Mouse (Mus musculus) myocyte (in vitro differentiated cells): Measurements from ENCODE around the gene Hoxb9. TPM values are rescaled to one million over a fixed set of nuclear protein-coding genes. Genes with fewer than 3 reads are reported as not detected.

Experiments
- H3K27me3 ChIP-seq: one replicate; pipeline ENCODE4 v1.6.1; 2011; ENCODE audit not compliant: control insufficient read depth, insufficient read depth, insufficient read length
- H3K36me3 ChIP-seq: one replicate; pipeline ENCODE4 v1.6.1; 2011; ENCODE audit not compliant: control insufficient read depth, insufficient read depth
- H3K4me2 ChIP-seq: one replicate; pipeline ENCODE4 v1.6.1; 2011; ENCODE audit warnings: low read depth, control low read depth
- H3K4me3 ChIP-seq: one replicate; pipeline ENCODE4 v1.5.1; 2011; ENCODE audit warnings: mild to moderate bottlenecking, control low read depth, moderate library complexity
- H3K79me2 ChIP-seq: one replicate; pipeline ENCODE4 v1.6.1; 2011; ENCODE audit not compliant: control insufficient read depth, insufficient read depth
- H3ac ChIP-seq: one replicate; pipeline ENCODE4 v1.6.1; 2011; ENCODE audit not compliant: control insufficient read depth, insufficient read length
- CEBPB ChIP-seq: IDR thresholded peaks from 2 replicates; pipeline ENCODE4 v1.6.1; 2011; ENCODE audit warnings: mild to moderate bottlenecking, moderate library complexity; ENCODE audit not compliant: poor library complexity, insufficient read depth, severe bottlenecking
- E2F4 ChIP-seq: IDR thresholded peaks from one replicate; pipeline ENCODE4 v1.6.1; 2011; ENCODE audit warnings: mild to moderate bottlenecking, control low read depth, moderate library complexity; ENCODE audit not compliant: insufficient read depth
- MAX ChIP-seq: IDR thresholded peaks from one replicate; pipeline ENCODE4 v1.6.1; 2011; ENCODE audit warnings: low read depth, mild to moderate bottlenecking, control low read depth
- MYOD1 ChIP-seq, 3 experiments: IDR thresholded peaks; one replicate each; pipeline ENCODE4 v1.6.1; 2011; ENCODE audit warnings: control low read depth in 2 of 3, low read depth in 2 of 3, mild to moderate bottlenecking in 2 of 3, moderate library complexity in 1 of 3; ENCODE audit not compliant: insufficient read length in 2 of 3, control insufficient read depth in 1 of 3
- MYOG ChIP-seq, 3 experiments: IDR thresholded peaks; one replicate each; pipeline ENCODE4 v1.6.1; 2011; ENCODE audit warnings: control low read depth in 2 of 3, low read depth in 2 of 3, mild to moderate bottlenecking in 2 of 3; ENCODE audit not compliant: insufficient read length in 2 of 3, control insufficient read depth in 1 of 3, insufficient read depth in 1 of 3
- POLR2A ChIP-seq: IDR thresholded peaks from one replicate; pipeline ENCODE4 v1.6.1; 2011; ENCODE audit warnings: low read depth, mild to moderate bottlenecking, control low read depth, moderate library complexity; ENCODE audit not compliant: insufficient read length
- POLR2AphosphoS2 ChIP-seq: IDR thresholded peaks from one replicate; pipeline ENCODE4 v1.6.1; 2011; ENCODE audit warnings: low read depth, control low read depth; ENCODE audit not compliant: insufficient read length
- REST ChIP-seq: IDR thresholded peaks from one replicate; pipeline ENCODE4 v1.6.1; 2011; ENCODE audit warnings: mild to moderate bottlenecking, control low read depth, moderate library complexity; ENCODE audit not compliant: insufficient read depth, insufficient read length
- SRF ChIP-seq: IDR thresholded peaks from one replicate; pipeline ENCODE4 v1.6.1; 2011; ENCODE audit warnings: low read depth; ENCODE audit not compliant: control insufficient read depth, insufficient read length
- TCF12 ChIP-seq: IDR thresholded peaks from one replicate; pipeline ENCODE4 v1.6.1; 2011; ENCODE audit warnings: mild to moderate bottlenecking, control low read depth; ENCODE audit not compliant: poor library complexity, insufficient read depth, severe bottlenecking
- TCF3 ChIP-seq: IDR thresholded peaks from one replicate; pipeline ENCODE4 v1.6.1; 2011; ENCODE audit warnings: low read depth, control low read depth; ENCODE audit not compliant: insufficient read length
- USF1 ChIP-seq: IDR thresholded peaks from one replicate; pipeline ENCODE4 v1.6.1; 2011; ENCODE audit warnings: low read depth, mild to moderate bottlenecking, control low read depth, moderate library complexity
- polyA plus RNA-seq: library from polyadenylated mRNA; unstranded; fragments of >200 nt; fragmentation: generic; extraction: Trizol; gene quantifications from one replicate; pipeline ENCODE4 v1.2.1, GENCODE M21; 2012; ENCODE audit warnings: missing spikeins

Hoxb9 gene
- polyA plus RNA-seq, 1 experiment = 0.24 TPM

- no peaks in the 10 kb centered on the region for H3K79me2 ChIP-seq
- H3K36me3 ChIP-seq = no peaks in the 10 kb centered on the region
- no peak overlapping the region for H3K4me3 ChIP-seq
- no peak overlapping the region for H3K4me2 ChIP-seq
- H3ac ChIP-seq = no peak overlapping the region
- no peak for TF ChIP-seq USF1
- no peak for TF ChIP-seq REST
- no peak for TF ChIP-seq TCF3
- no peak for TF ChIP-seq POLR2AphosphoS2
- TF ChIP-seq MYOD1 (IDR thresholded peaks at IDR 0.05; ENCODE audit: control insufficient read depth in 1 of 3, insufficient read length in 2 of 3, low read depth in 2 of 3) = no peak
- TF ChIP-seq CEBPB = no peak
- no peak for TF ChIP-seq E2F4
- no peak for TF ChIP-seq TCF12
- no peak for TF ChIP-seq POLR2A
- no peak for TF ChIP-seq SRF
- TF ChIP-seq MYOG (IDR thresholded peaks at IDR 0.05; ENCODE audit: control insufficient read depth in 1 of 3, insufficient read depth in 1 of 3, insufficient read length in 2 of 3, low read depth in 2 of 3) = no peak
- no peak for TF ChIP-seq MAX
- peaks cover 72% of the 10 kb centered on the region for H3K27me3 ChIP-seq
Observed at GRCm38 (mm10) chr11:96315344-96315681, 44.1 kb downstream of the Hoxb9 start.

GRCm38 (mm10) chr11:96316696-96317607 lies 45.7 kb downstream of the Hoxb9 start:
- Histone ChIP-seq H3K36me3 (no peaks in the 10 kb centered on the region), H3K4me3 (no peak overlapping the region), H3ac (no peak overlapping the region), H3K4me2 (no peak overlapping the region), H3K27me3 (peaks cover 74% of the 10 kb centered on the region), H3K79me2 (no peaks in the 10 kb centered on the region)
- TF ChIP-seq MYOG (IDR thresholded peaks at IDR 0.05; ENCODE audit: control insufficient read depth in 1 of 3, insufficient read depth in 1 of 3, insufficient read length in 2 of 3, low read depth in 2 of 3) = no peak
- TF ChIP-seq SRF = no peak
- TF ChIP-seq MYOD1 (IDR thresholded peaks at IDR 0.05; ENCODE audit: control insufficient read depth in 1 of 3, insufficient read length in 2 of 3, low read depth in 2 of 3) = no peak
- no peak for TF ChIP-seq TCF3
- no peak for TF ChIP-seq REST
- no peak for TF ChIP-seq USF1
- no peak for TF ChIP-seq MAX
- no peak for TF ChIP-seq POLR2AphosphoS2
- TF ChIP-seq TCF12 = no peak
- TF ChIP-seq E2F4 = no peak
- TF ChIP-seq POLR2A = no peak
- no peak for TF ChIP-seq CEBPB

- H3K4me3 ChIP-seq = no peak within 1 kb of the TSS
- H3K27me3 ChIP-seq = peaks cover 74% of the 10 kb centered on the region
- H3ac ChIP-seq = no peak within 1 kb of the TSS
- H3K79me2 ChIP-seq = no peaks in the 10 kb centered on the region
- no peak for TF ChIP-seq POLR2A
- no peak for TF ChIP-seq TCF3
- TF ChIP-seq TCF12 = no peak
- TF ChIP-seq USF1 = no peak
- no peak for TF ChIP-seq SRF
- no peak for TF ChIP-seq MYOD1 (IDR thresholded peaks at IDR 0.05; ENCODE audit: control insufficient read depth in 1 of 3, insufficient read length in 2 of 3, low read depth in 2 of 3)
- TF ChIP-seq MYOG (IDR thresholded peaks at IDR 0.05; ENCODE audit: control insufficient read depth in 1 of 3, insufficient read depth in 1 of 3, insufficient read length in 2 of 3, low read depth in 2 of 3) = no peak
- TF ChIP-seq POLR2AphosphoS2 = no peak
- TF ChIP-seq E2F4 = no peak
- no peak for TF ChIP-seq MAX
- TF ChIP-seq REST = no peak
- TF ChIP-seq CEBPB = no peak
- H3K36me3 ChIP-seq = no peaks in the 10 kb centered on the region
- no peak within 1 kb of the TSS for H3K4me2 ChIP-seq
Observed at GRCm38 (mm10) chr11:96317608-96318367, 46.5 kb downstream of the Hoxb9 start, which contains the start of gene Hoxb4. Hoxb4 (plus strand) TSS chr11:96318267.

GRCm38 (mm10) chr11:96318368-96319070 lies 47.3 kb downstream of the Hoxb9 start:
- TF ChIP-seq SRF = no peak
- TF ChIP-seq POLR2A = no peak
- TF ChIP-seq MYOG (IDR thresholded peaks at IDR 0.05; ENCODE audit: control insufficient read depth in 1 of 3, insufficient read depth in 1 of 3, insufficient read length in 2 of 3, low read depth in 2 of 3) = no peak
- TF ChIP-seq USF1 = no peak
- TF ChIP-seq POLR2AphosphoS2 = no peak
- TF ChIP-seq E2F4 = no peak
- no peak for TF ChIP-seq MAX
- no peak for TF ChIP-seq TCF12
- TF ChIP-seq CEBPB = no peak
- no peak for TF ChIP-seq TCF3
- no peak for TF ChIP-seq MYOD1 (IDR thresholded peaks at IDR 0.05; ENCODE audit: control insufficient read depth in 1 of 3, insufficient read length in 2 of 3, low read depth in 2 of 3)
- TF ChIP-seq REST = no peak
- no peak overlapping the region for H3ac ChIP-seq
- H3K27me3 ChIP-seq = peaks cover 76% of the 10 kb centered on the region
- no peak overlapping the region for H3K4me3 ChIP-seq
- H3K4me2 ChIP-seq = no peak overlapping the region
- no peaks in the 10 kb centered on the region for H3K79me2 ChIP-seq
- no peaks in the 10 kb centered on the region for H3K36me3 ChIP-seq
